Mouse (Mus musculus) monocyte, adult 2 months (primary cell): Measurements from ENCODE around the gene Tspan31.
A peak's percentile ranks its signal among the peaks of the same experiment; 100 is the strongest.
"Not testable (repeated sequence)": the region's sequence is repeated elsewhere in the genome, so short reads cannot be mapped to it uniquely, and the experiment has no call there.

Experiments used
- DNase-seq, 2 experiments: peaks; one replicate each; pipeline ENCODE4 v3.0.0; 2022; ENCODE audit warnings: low spot score in 2 of 2, low read depth in 1 of 2

Gene Tspan31

DNA sequence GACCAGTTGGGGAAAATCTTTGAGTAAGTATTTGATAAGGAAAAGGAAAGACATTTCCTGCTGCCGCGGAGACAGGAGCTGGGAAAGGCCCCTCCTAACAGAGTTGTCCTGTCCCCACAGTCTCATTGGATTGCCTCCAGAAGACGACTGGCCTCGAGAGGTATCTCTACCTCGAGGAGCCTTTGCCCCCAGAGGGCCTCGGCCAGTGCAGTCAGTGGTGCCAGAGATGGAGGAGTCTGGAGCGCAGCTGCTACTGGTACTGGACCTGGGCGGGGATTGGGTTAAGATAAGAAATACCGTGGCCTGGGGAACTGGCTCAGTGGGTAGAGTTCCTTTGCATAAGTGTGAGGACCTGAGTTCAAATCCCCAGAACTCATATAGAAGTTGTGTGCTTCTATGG lies 4.1 kb downstream of the Tspan31 start:
- DNase-seq, result no peak

- no peak for DNase-seq
Measured at GRCm38 (mm10) chr10:127063913-127064870, 5.9 kb downstream of the Tspan31 start.

- peak; percentile 93 for DNase-seq
Measured at GRCm38 (mm10) chr10:127063239-127063872, 6.7 kb downstream of the Tspan31 start, which contains the start of gene Cdk4. Gene Cdk4, plus strand, starts transcription at chr10:127063534.

GRCm38 (mm10) chr10:127062503-127062902 lies 7.6 kb downstream of the Tspan31 start:
- DNase-seq, result no peak

DNA sequence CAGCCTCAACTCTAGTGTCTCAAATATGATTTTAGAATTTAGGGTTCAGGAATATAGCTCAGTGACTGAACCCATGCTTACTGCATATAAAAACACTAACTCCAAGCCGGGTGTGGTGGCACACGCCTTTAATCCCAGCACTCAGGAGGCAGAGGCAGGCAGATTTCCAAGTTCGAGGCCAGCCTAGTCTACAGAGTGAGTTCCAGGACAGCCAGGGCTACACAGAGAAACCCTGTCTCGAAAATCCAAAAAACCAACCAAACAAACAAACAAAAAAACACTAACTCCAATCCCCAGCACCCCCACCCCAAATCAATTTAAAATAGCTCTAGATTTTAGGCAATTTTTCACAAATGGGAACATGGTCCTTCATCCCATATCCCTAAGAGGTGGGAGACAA lies 8.0 kb downstream of the Tspan31 start:
- DNase-seq, result not testable (repeated sequence)

DNA sequence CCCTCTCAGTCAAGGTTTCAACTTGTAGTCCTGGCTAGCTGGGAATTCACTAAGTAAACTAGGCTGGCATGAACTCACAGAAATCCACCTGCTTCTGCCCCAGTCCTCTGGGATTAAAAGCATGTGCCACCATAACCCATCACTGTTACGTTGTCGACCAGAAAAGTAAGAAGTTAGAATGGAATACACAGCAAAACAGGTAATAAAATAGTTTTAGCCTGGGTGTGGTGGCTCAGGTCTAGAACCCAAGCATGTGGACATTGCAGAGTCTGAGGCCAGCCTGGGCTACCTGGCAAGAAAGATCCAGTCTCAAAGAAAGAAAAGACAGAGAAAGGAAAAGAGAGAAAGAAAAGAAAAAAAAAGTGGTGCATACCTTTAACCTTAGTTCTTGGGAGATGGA lies 8.6 kb downstream of the Tspan31 start:
- no peak for DNase-seq

- no peak for DNase-seq
Measured at GRCm38 (mm10) chr10:127061085-127061484, 9.0 kb downstream of the Tspan31 start.

GRCm38 (mm10) chr10:127059968-127060916 lies 9.8 kb downstream of the Tspan31 start, which contains the start of gene March9:
Gene March9, minus strand, starts transcription at chr10:127060184.
- DNase-seq, result no peak

- no peak for DNase-seq
Measured at GRCm38 (mm10) chr10:127059174-127059967, 10.7 kb downstream of the Tspan31 start.

DNA sequence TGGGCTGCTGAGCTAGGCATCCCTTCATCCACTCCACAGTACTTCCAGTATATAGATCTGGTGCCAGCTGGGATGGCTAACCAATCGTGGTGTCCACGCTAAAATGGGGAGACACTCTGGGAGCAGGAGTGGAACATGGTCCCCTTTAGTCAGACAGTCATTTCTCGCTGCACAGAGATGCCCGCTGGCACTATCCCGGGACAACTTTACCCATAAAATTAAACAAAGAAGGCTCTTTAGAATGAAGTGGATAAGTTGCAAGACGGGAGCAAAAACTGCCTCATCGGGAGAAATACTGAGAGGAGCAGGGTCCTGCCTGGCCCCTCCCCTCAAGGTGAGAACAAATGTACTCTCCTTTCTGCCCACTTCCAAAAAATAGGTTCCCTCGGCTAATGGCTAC lies 11.4 kb downstream of the Tspan31 start:
- no peak for DNase-seq

DNA sequence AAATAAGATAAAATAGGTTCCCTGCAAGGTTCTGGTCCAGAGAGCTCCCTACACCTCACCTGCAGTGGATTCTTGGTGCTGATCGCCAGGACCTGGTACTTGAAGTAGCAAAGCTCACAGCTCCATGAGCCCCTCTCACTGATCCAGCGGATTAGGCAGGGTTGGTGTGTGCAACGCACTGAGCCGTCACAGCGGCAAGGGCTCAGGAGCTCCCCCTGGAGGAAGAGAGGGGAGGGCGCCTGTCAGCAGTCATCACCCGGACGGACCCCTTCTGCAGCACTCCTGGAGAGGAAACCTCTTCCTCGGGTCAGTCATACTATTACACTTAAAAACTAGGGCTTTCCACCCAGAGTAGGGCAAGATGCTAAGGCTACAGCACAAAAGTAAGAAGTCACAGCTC lies 11.9 kb downstream of the Tspan31 start:
- peak in 1 of 2 experiments; percentile 64 for DNase-seq

DNA sequence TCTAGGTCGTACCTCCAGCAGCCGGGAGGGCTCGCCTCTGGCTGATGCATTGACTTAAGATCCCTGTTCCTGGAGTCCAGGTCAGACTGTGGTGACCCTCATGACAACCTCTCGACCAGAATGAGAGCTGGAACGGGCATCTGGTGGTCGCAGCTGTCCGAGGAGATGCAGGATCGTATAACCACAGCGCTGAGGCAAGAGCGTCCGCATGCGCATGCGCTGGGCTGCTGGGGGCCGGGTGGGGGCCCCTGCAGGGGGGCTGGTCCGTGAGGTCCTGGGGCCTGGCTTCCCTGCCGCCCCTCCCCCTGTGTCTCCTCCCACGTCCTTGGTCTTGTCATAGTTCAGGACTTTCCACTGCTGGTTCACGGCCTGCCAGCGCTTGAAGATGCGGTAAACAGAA lies 13.6 kb downstream of the Tspan31 start:
- no peak for DNase-seq

GRCm38 (mm10) chr10:127055406-127055805 lies 14.7 kb downstream of the Tspan31 start:
- DNase-seq, result no peak

DNA sequence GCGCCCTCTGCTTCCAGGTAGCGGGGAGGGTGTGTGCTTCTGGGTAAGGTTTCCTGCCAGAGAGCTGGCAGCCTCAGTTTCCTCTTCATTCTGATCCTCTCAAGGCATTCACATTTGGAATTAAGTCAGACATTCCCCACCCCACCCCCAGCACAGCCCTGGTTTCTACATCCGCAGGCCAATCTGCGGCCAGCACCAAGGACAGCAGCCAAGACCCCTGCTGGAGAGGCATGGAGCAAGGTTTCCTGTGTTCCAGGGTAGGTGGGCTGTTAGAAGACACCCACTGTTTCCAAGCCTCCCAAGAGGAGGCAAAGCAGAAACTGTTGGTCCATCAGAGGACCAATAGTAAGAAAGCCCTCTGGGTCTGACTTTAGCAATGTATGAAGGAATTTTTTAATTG lies 15.4 kb downstream of the Tspan31 start:
- no peak for DNase-seq

DNA sequence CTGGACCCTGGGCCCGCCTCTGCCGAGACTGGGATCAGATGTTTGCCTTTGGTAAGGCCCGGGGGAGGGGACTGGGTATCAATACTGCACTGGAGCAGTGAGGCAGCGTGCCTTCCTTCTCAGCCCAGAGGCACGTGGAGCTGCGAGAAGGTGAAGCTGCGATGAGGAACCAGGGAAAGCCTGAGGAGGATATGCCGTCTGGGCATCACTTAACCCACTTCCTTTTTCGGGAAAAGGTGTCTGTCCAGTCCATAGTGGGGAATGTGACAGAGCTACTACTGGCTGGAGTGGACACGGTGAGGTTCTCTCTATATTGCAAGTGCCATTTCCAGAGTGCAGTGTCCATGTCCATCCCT lies 20.0 kb downstream of the Tspan31 start:
- no peak for DNase-seq

GRCm38 (mm10) chr10:127049395-127050118 lies 20.5 kb downstream of the Tspan31 start:
- no peak for DNase-seq

GRCm38 (mm10) chr10:127048608-127049394 lies 21.3 kb downstream of the Tspan31 start:
- no peak for DNase-seq

DNA sequence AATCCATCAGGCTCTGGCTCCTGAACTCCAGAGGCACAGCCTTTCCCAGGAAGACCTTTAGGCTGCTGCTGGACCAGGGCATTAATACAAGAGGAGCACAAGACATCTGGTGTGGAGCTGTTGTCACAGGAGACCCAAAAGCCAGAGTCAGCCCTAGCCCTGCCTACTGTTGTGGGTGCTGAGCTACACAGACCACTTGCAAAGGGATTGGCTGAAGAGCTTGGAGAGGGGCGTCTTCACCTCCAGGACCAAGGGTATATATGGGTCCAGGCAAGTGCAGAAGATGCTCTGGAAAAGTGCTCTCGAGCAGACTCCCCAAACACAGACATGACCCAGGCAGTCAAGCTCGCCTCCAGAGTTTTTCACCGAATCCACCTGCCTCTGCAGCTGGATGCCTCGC lies 22.1 kb downstream of the Tspan31 start, which contains the start of gene Cyp27b1:
TSS of gene Cyp27b1 (plus strand) at position 297 of the 400 bp plus-strand sequence.
- DNase-seq, result no peak

DNA sequence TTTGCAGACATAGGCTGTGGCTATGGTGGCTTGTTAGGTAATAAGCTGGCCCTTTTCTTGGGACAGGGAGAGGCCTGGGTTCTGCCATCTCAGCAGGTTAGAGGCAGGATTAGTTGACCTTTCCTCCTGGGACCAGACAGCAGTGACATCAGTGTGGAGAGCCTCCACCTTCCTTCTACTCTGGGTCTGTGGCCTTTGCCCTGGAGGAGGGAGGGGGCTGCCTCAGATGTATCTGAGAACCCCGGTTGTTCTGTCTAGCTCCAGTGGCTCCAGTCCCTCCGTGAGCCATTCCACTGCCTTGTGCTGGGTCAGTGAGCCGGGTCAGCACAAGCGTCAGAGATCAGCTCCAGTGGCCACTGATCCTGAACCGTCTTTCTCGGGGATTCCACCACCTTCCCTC lies 26.9 kb downstream of the Tspan31 start:
- DNase-seq, result no peak
